Mouse (Mus musculus) CH12.LX (cell line): ENCODE results near the gene Foxk1. TPM values are rescaled to one million over a fixed set of nuclear protein-coding genes. Genes with fewer than 3 reads are reported as not detected.
A peak's percentile ranks its signal among the peaks of the same experiment; 100 is the strongest.

Experiments
- DNase-seq: peaks from one replicate; pipeline ENCODE4 v3.0.0-alpha.2; 2013; ENCODE audit errors: extremely low read depth
- H3K27ac ChIP-seq: 2 replicates; pipeline ENCODE4 v1.5.1; 2012; ENCODE audit warnings: low read depth, mild to moderate bottlenecking, control low read depth, moderate library complexity; ENCODE audit not compliant: insufficient read depth
- H3K27me3 ChIP-seq: replicated peaks from 2 replicates; pipeline ENCODE3; 2012; ENCODE audit warnings: inconsistent platforms
- H3K36me3 ChIP-seq, 2 experiments: replicated peaks in 1 of 2; 2 replicates each; pipeline versions ENCODE3 to v1.6.1; 2012; ENCODE audit warnings: inconsistent platforms in 1 of 2, low read length in 1 of 2, mild to moderate bottlenecking in 1 of 2, mixed read lengths in 1 of 2, moderate library complexity in 1 of 2; ENCODE audit not compliant: control insufficient read depth in 1 of 2, insufficient read depth in 1 of 2
- H3K4me1 ChIP-seq, 2 experiments: 2 replicates each; pipeline ENCODE4 v1.6.1; 2012; ENCODE audit warnings: inconsistent platforms in 1 of 2, moderate library complexity in 1 of 2; ENCODE audit not compliant: insufficient read depth in 2 of 2, control insufficient read depth in 1 of 2
- H3K4me2 ChIP-seq: 2 replicates; pipeline ENCODE4 v1.6.1; 2012; ENCODE audit warnings: low read depth, mild to moderate bottlenecking, control low read depth; ENCODE audit not compliant: poor library complexity, insufficient read depth, severe bottlenecking
- H3K4me3 ChIP-seq, 3 experiments: fragments of 150-350 bp in 1 of 3; sonication (generic) in 1 of 3; replicated peaks in 1 of 3; 2 replicates each; pipeline versions ENCODE3 to v1.5.1; 2011 to 2012; ENCODE audit warnings: low read depth in 2 of 3, low read length in 2 of 3, mild to moderate bottlenecking in 2 of 3, moderate library complexity in 2 of 3, control low read depth in 1 of 3, improper control_type of control experiment in 1 of 3, inconsistent platforms in 1 of 3, mixed read lengths in 1 of 3; ENCODE audit not compliant: poor library complexity in 1 of 3
- H3K79me2 ChIP-seq: replicated peaks from 2 replicates; pipeline ENCODE4 v1.6.1; 2012; ENCODE audit warnings: mild to moderate bottlenecking, moderate library complexity; ENCODE audit not compliant: control insufficient read depth, poor library complexity, insufficient read depth, severe bottlenecking; ENCODE audit errors: extremely low read depth
- H3K9ac ChIP-seq: 2 replicates; pipeline ENCODE4 v1.6.1; 2012; ENCODE audit warnings: low read depth, mild to moderate bottlenecking, control low read depth, moderate library complexity; ENCODE audit not compliant: insufficient read depth
- H3K9me3 ChIP-seq: replicated peaks from 2 replicates; pipeline ENCODE3; 2012; ENCODE audit warnings: low read length, inconsistent platforms, mixed read lengths
- E2F4 ChIP-seq: IDR thresholded peaks from 2 replicates; pipeline ENCODE4 v1.6.1; 2011; ENCODE audit warnings: low read depth, low read length, improper control_type of control experiment; ENCODE audit not compliant: insufficient replicate concordance
- ELF1 ChIP-seq: IDR thresholded peaks from 2 replicates; pipeline ENCODE4 v1.6.1; 2014; ENCODE audit warnings: low read depth, mild to moderate bottlenecking, inconsistent platforms, low read length, improper control_type of control experiment
- EP300 ChIP-seq: IDR thresholded peaks from 2 replicates; pipeline ENCODE4 v1.6.1; 2011; ENCODE audit warnings: low read length, improper control_type of control experiment
- ETS1 ChIP-seq: conservative IDR thresholded peaks from 2 replicates; pipeline ENCODE4 v1.6.1; 2012; ENCODE audit warnings: low read depth, mild to moderate bottlenecking, inconsistent platforms, low read length, improper control_type of control experiment, moderate library complexity
- GABPA ChIP-seq: IDR thresholded peaks from 2 replicates; pipeline ENCODE4 v1.6.1; 2012; ENCODE audit warnings: low read depth, low read length, improper control_type of control experiment, inconsistent platforms; ENCODE audit not compliant: insufficient replicate concordance
- HCFC1 ChIP-seq: IDR thresholded peaks from 2 replicates; pipeline ENCODE4 v1.6.1; 2012; ENCODE audit warnings: low read depth, mild to moderate bottlenecking, inconsistent platforms, low read length, improper control_type of control experiment
- JUN ChIP-seq: IDR thresholded peaks from 2 replicates; pipeline ENCODE4 v1.6.1; 2011; ENCODE audit warnings: low read depth, mild to moderate bottlenecking, low read length, improper control_type of control experiment, moderate library complexity; ENCODE audit not compliant: insufficient read depth
- KAT2A ChIP-seq: IDR thresholded peaks from 2 replicates; pipeline ENCODE4 v1.6.1; 2012; ENCODE audit warnings: low read length, improper control_type of control experiment, inconsistent platforms; ENCODE audit not compliant: insufficient replicate concordance
- MAFK ChIP-seq: IDR thresholded peaks from 2 replicates; pipeline ENCODE4 v1.6.1; 2011; ENCODE audit warnings: low read length, improper control_type of control experiment; ENCODE audit not compliant: insufficient replicate concordance
- MAZ ChIP-seq: IDR thresholded peaks from 2 replicates; pipeline ENCODE4 v1.6.1; 2012; ENCODE audit warnings: low read depth, mild to moderate bottlenecking, inconsistent platforms, low read length, improper control_type of control experiment, moderate library complexity
- MXI1 ChIP-seq: IDR thresholded peaks from 2 replicates; pipeline ENCODE4 v1.6.1; 2011; ENCODE audit warnings: mild to moderate bottlenecking, low read depth, low read length, improper control_type of control experiment
- MYC ChIP-seq: IDR thresholded peaks from 2 replicates; pipeline ENCODE4 v1.6.1; 2011; ENCODE audit warnings: low read depth, mild to moderate bottlenecking, improper control_type of control experiment, low read length
- NELFE ChIP-seq: IDR thresholded peaks from 2 replicates; pipeline ENCODE4 v1.6.1; 2011; ENCODE audit warnings: low read depth, low read length, improper control_type of control experiment
- NRF1 ChIP-seq: IDR thresholded peaks from 2 replicates; pipeline ENCODE4 v1.6.1; 2014; ENCODE audit warnings: low read depth, mild to moderate bottlenecking, inconsistent platforms, low read length, improper control_type of control experiment, moderate library complexity
- PAX5 ChIP-seq: IDR thresholded peaks from 2 replicates; pipeline ENCODE4 v1.6.1; 2012; ENCODE audit warnings: low read length, inconsistent platforms, mixed read lengths
- POLR2A ChIP-seq: IDR thresholded peaks from 2 replicates; pipeline ENCODE4 v1.6.1; 2011; ENCODE audit warnings: low read depth, mild to moderate bottlenecking, improper control_type of control experiment, low read length
- RAD21 ChIP-seq: IDR thresholded peaks from 2 replicates; pipeline ENCODE4 v1.6.1; 2011; ENCODE audit warnings: low read depth, mild to moderate bottlenecking, low read length, improper control_type of control experiment, moderate library complexity
- RCOR1 ChIP-seq: conservative IDR thresholded peaks from 2 replicates; pipeline ENCODE4 v1.6.1; 2012; ENCODE audit warnings: low read depth, mild to moderate bottlenecking, inconsistent platforms, low read length, improper control_type of control experiment
- SIN3A ChIP-seq: IDR thresholded peaks from 2 replicates; pipeline ENCODE4 v1.6.1; 2012; ENCODE audit warnings: low read length, improper control_type of control experiment, inconsistent platforms
- SMC3 ChIP-seq: IDR thresholded peaks from 2 replicates; pipeline ENCODE4 v1.6.1; 2011; ENCODE audit warnings: low read depth, low read length, improper control_type of control experiment
- TCF12 ChIP-seq: IDR thresholded peaks from 2 replicates; pipeline ENCODE4 v1.6.1; 2014; ENCODE audit warnings: low read depth, mild to moderate bottlenecking, inconsistent platforms, low read length, improper control_type of control experiment
- UBTF ChIP-seq: IDR thresholded peaks from 2 replicates; pipeline ENCODE4 v1.6.1; 2012; ENCODE audit warnings: low read depth, mild to moderate bottlenecking, inconsistent platforms, low read length, improper control_type of control experiment, moderate library complexity
- ZC3H11A ChIP-seq: IDR thresholded peaks from 2 replicates; pipeline ENCODE4 v1.6.1; 2012; ENCODE audit warnings: low read depth, mild to moderate bottlenecking, inconsistent platforms, low read length, improper control_type of control experiment
- ZKSCAN1 ChIP-seq: IDR thresholded peaks from 2 replicates; pipeline ENCODE4 v1.6.1; 2012; ENCODE audit warnings: low read depth, inconsistent platforms, low read length, improper control_type of control experiment, borderline replicate concordance
- ZMIZ1 ChIP-seq: IDR thresholded peaks from 2 replicates; pipeline ENCODE4 v1.6.1; 2012; ENCODE audit warnings: low read depth, mild to moderate bottlenecking, inconsistent platforms, low read length, improper control_type of control experiment
- ZNF384 ChIP-seq: IDR thresholded peaks from 2 replicates; pipeline ENCODE4 v1.6.1; 2012; ENCODE audit warnings: low read depth, low read length, improper control_type of control experiment, inconsistent platforms
- dilution Hi-C: fragments of 300-500 bp; cut with MboI; formaldehyde crosslinking; loops from 2 replicates; pipeline ENCODE4 v1.14.3; 2020; ENCODE audit warnings: low sequenced_read_pairs; ENCODE audit not compliant: extremely low pct_unique_long_range_greater_than_20kb, extremely low pct_ligation_motif_present
- in situ Hi-C: fragments of 300-500 bp; cut with MboI; formaldehyde crosslinking; loops from 3 replicates; pipeline ENCODE4 v1.14.3; 2019; ENCODE audit warnings: low sequenced_read_pairs, low pct_ligation_motif_present, low pct_unique_long_range_greater_than_20kb, mixed read lengths
- polyA plus RNA-seq: library from polyadenylated mRNA; unstranded; fragments of >175 nt; gene quantifications from 2 replicates; pipeline ENCODE4 v1.2.1, GENCODE M21; 2012; ENCODE audit warnings: low read depth; ENCODE audit not compliant: insufficient read length
- total RNA-seq, 2 experiments: library from RNA; depleted of rRNA; stranded (reverse); fragments of 300-350 nt in 1 of 2; fragments of >200 nt in 1 of 2; gene quantifications; 2 replicates each; pipeline ENCODE4 v1.2.3; 2012 to 2014

Foxk1 gene
- total and polyA plus RNA-seq, 3 experiments, result 5.3 to 23.4 (median 11.3) TPM

- no peak for TF ChIP-seq ETS1
- TF ChIP-seq PAX5, result no peak
- TF ChIP-seq KAT2A, result no peak
- TF ChIP-seq RCOR1, result no peak
- no peak for TF ChIP-seq HCFC1
- TF ChIP-seq SIN3A, result peak; percentile 33; the same call in 1 of the 2 replicates
- TF ChIP-seq UBTF, result no peak
- TF ChIP-seq MYC, result no peak
- no peak for TF ChIP-seq GABPA
- TF ChIP-seq ZC3H11A, result no peak
- peak; percentile 17 for TF ChIP-seq RAD21
- no peak for TF ChIP-seq ZKSCAN1
- no peak for TF ChIP-seq ZMIZ1
- TF ChIP-seq EP300, result peak; percentile 29; the same call in 1 of the 2 replicates
- TF ChIP-seq SMC3, result peak; percentile 45
- TF ChIP-seq, all 38 proteins: peak for 11
These were observed 6.1 kb downstream of the Foxk1 start (continued) for GRCm38 (mm10) chr5:142407381-142407780.

DNA sequence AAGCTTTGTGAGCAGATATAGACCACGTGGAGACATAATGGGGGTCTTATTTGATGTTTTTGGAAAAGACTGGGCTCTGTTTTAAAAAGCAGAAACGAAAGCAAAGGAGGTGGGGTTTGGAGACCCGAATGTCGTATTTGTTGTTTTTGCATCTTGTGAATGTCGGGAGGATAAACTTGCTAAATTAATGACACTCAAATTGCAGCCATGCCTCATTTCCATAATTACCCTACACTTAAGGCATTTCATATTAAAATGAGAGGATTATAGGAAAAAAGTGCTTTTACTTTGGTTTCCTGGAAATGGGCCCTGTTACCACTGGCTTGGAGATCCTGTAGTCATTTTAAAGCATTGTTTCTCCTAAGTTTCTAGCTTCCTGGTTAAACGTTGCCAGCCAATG, 7.9 kb downstream of the Foxk1 start:
- H3K4me3 ChIP-seq, result no peak overlapping the region
- no peak overlapping the region for H3K4me2 ChIP-seq
- TF ChIP-seq SIN3A (no peak), RCOR1 (no peak), NELFE (no peak), JUN (no peak), MAFK (no peak), POLR2A (no peak), TCF12 (no peak), UBTF (no peak), ETS1 (no peak), NRF1 (no peak), ELF1 (no peak), E2F4 (no peak), ZNF384 (no peak), MXI1 (no peak), ZMIZ1 (no peak), MAZ (no peak)
- H3K36me3 ChIP-seq, result peaks cover 13 to 87% of the 10 kb centered on the region in 2 experiments
- DNase-seq, result no peak
- H3K9me3 ChIP-seq, result no peaks in the 10 kb centered on the region
- peaks cover 7 to 80% of the 10 kb centered on the region in 2 experiments; a peak in 3 of 4 replicates for H3K4me1 ChIP-seq
- in situ Hi-C loops (no loop called here), dilution Hi-C loops (no loop called here)
- peaks cover 41% of the 10 kb centered on the region for H3K79me2 ChIP-seq
- H3K9ac ChIP-seq, result no peak overlapping the region
- no peaks in the 10 kb centered on the region for H3K27me3 ChIP-seq
- H3K27ac ChIP-seq, result no peak overlapping the region
